Mouse (Mus musculus) intestine, embryonic 14.5 days (tissue): ENCODE measurements around the gene Btg1. TPM values are rescaled to one million over a fixed set of nuclear protein-coding genes. Genes with fewer than 3 reads are reported as not detected.

ENCODE experiments used
- ATAC-seq: fragments of 200-750 bp; cut with Nextera tagmentation; replicated peaks from 2 replicates; pipeline ENCODE4 v1.8.0; 2017; ENCODE audit warnings: low read depth, moderate number of reproducible peaks, moderate TSS enrichment, moderate library complexity; ENCODE audit not compliant: low FRiP score, low TSS enrichment
- DNase-seq: peaks from one replicate; pipeline ENCODE4 v3.0.0-alpha.2; 2018; ENCODE audit warnings: low spot score
- H3K27ac ChIP-seq: fragments of 300-500 bp; sonication (generic); 2 replicates; pipeline ENCODE4 v1.5.1; 2014; ENCODE audit warnings: low read depth, mild to moderate bottlenecking, control low read depth
- H3K27me3 ChIP-seq: fragments of 300-500 bp; sonication (generic); replicated peaks from 2 replicates; pipeline ENCODE4 v1.6.1; 2014; ENCODE audit warnings: low read length, control low read depth; ENCODE audit not compliant: control insufficient read depth, insufficient read depth
- H3K36me3 ChIP-seq: fragments of 300-500 bp; sonication (generic); 2 replicates; pipeline ENCODE4 v1.6.1; 2014; ENCODE audit warnings: low read length, control low read depth; ENCODE audit not compliant: control insufficient read depth, insufficient read depth
- H3K4me1 ChIP-seq: fragments of 300-500 bp; sonication (generic); replicated peaks from 2 replicates; pipeline ENCODE4 v1.6.1; 2014; ENCODE audit warnings: low read length, control low read depth, mixed read lengths; ENCODE audit not compliant: control insufficient read depth, insufficient read depth
- H3K4me2 ChIP-seq: fragments of 300-500 bp; sonication (generic); 2 replicates; pipeline ENCODE4 v1.6.1; 2014; ENCODE audit warnings: low read length
- H3K4me3 ChIP-seq: fragments of 300-500 bp; sonication (generic); 2 replicates; pipeline ENCODE4 v1.5.1; 2014; ENCODE audit warnings: low read depth, low read length, control low read depth, mixed read lengths
- H3K9ac ChIP-seq: fragments of 300-500 bp; sonication (generic); 2 replicates; pipeline ENCODE4 v1.6.1; 2014; ENCODE audit warnings: mild to moderate bottlenecking, low read length
- H3K9me3 ChIP-seq: fragments of 300-500 bp; sonication (generic); 2 replicates; pipeline ENCODE4 v1.6.1; 2016; ENCODE audit warnings: low read length, control low read depth; ENCODE audit not compliant: control insufficient read depth
- WGBS: fragments of 180-500 bp; shearing (Covaris S2); extraction: QIAGEN DNeasy Blood & Tissue Kit; methylation state at CpG from one replicate; pipeline ENCODE4 v1.1.7; 2014; 5-methylcytosine and 5-hydroxymethylcytosine counted together
- polyA plus RNA-seq: library from polyadenylated mRNA; unstranded; fragments of >200 nt; fragmentation: Nextera tagmentation; extraction: Ambion mirVana; gene quantifications from 2 replicates; pipeline ENCODE4 v1.2.1, GENCODE M21; 2014

Gene Btg1
- polyA plus RNA-seq, 1 experiment from 2014 or later = 82.6 TPM

DNA sequence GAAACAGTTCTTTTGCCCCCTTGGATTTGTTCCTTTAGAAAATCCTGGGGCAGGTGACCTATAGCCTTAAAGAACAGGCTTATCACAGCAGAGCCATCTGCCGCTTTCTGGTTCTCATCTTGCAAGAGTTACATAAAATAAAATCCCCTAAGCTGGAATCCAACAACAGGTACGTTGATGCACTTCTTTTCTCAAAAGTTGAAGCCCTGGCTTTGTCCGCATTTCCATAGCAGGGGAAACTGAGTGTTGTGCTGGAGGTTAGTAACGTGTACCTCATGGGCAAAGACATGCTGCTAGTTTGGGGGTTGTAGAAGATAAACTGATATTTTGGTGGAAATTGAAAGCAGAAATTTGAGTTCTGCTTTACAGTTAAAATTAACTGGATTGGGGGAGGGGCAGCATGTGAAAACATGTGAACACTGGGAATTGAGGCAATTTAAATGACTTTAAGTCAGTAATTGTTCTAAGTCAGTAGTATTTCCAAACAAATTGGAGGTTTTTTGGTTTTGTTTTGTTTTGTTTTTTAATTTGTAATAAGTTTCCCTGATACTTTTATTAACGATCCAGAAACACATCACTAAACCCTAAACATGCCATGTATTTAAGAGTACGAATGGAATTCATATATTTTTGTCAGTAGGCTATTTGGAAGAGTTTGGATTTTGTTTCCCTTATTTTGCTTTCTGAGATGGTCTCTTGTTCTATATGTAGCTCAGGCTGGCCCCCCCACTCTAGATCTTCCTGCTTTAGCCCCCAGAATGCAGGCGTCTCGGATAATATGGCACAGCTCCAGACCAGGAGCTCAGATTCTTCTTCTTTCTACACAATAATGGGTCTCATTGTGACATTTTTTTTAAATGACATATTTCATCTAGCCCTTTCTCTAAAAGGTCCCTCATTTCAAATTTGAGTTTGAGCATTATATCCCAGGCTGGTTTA, 3.4 kb downstream of the Btg1 start:
- Histone ChIP-seq H3K9me3 (no peaks in the 10 kb centered on the region), H3K9ac (peak overlapping the region; percentile 69), H3K4me2 (peak overlapping the region; percentile 89), H3K36me3 (peaks cover 43% of the 10 kb centered on the region), H3K4me3 (peak overlapping the region; percentile 60), H3K4me1 (peaks cover 23% of the 10 kb centered on the region), H3K27me3 (no peaks in the 10 kb centered on the region), H3K27ac (peak overlapping the region; percentile 54; the same call in 1 of the 2 replicates)
- ATAC-seq (no peak), DNase-seq (peak; percentile 69)
- WGBS = 29% methylated on average over 8 of the region's 8 CpGs

DNA sequence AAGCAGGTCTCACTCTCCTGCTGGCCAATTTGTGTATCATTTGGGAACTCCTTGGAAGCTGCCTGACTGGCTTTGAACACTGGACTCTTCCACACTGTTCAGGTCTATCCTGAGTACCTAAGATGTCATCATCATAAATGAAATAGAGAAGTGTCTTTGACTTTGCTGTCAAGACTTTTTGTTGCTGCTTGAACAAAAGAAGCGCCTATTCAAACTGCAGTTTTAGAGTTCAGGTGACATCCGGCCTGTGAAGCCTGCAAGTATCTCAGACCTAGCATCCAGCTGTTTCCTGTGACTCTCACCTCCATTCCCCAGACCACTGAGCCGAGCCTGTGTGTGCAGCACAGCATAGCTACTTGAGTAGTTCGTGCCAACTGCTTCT, 4.1 kb downstream of the Btg1 start:
- Histone ChIP-seq H3K27me3 (no peaks in the 10 kb centered on the region), H3K4me1 (peaks cover 27% of the 10 kb centered on the region), H3K9me3 (no peaks in the 10 kb centered on the region), H3K4me2 (peak overlapping the region; percentile 89), H3K36me3 (peaks cover 43% of the 10 kb centered on the region), H3K27ac (peak overlapping the region; percentile 34; the same call in 1 of the 2 replicates), H3K4me3 (peak overlapping the region; percentile 60), H3K9ac (peak overlapping the region; percentile 69)
- 17% methylated on average over 4 of the region's 4 CpGs for WGBS
- DNase-seq = peak; percentile 66
- ATAC-seq = no peak

DNA sequence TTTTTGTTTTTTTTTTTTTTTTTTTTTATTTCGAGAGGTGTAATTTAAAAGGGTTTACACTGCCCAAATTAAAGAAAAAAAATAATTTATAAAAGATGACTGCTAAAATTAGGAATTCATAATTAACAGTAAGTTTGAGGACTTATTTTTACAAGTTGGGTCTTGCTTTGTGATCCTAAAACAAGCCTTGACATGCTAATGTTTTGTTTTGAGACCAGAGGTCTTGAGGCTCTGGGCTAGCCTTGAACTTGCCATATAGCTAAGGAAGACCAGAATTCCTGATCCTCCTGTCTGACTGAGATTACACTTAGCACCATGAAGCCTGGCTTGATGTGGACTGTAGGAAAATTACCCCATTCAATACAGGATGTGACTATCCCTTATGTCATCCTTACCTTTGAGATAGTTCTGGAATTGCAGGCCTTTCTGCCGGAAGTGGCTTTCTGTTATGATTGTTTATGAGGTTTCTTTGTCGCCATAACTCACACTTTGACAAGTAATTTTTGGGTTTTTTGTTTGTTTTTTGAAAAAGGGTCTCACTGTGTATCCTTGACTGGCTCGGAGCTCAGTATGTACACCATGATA, 4.6 kb downstream of the Btg1 start:
- WGBS = 52% methylated on average over 4 of the region's 4 CpGs
- no peak for DNase-seq
- Histone ChIP-seq H3K9ac (peak overlapping the region; percentile 39; the same call in 1 of the 2 replicates), H3K9me3 (no peaks in the 10 kb centered on the region), H3K36me3 (peaks cover 43% of the 10 kb centered on the region), H3K4me1 (peaks cover 27% of the 10 kb centered on the region), H3K27ac (peak overlapping the region; percentile 38; the same call in 1 of the 2 replicates), H3K4me2 (peak overlapping the region; percentile 89), H3K27me3 (no peaks in the 10 kb centered on the region), H3K4me3 (peak overlapping the region; percentile 60)
- no peak for ATAC-seq

- WGBS = 51% methylated on average over 13 of the region's 13 CpGs
- no peak for ATAC-seq
- no peak for DNase-seq
- H3K9me3 ChIP-seq = no peaks in the 10 kb centered on the region
- H3K27ac ChIP-seq = peak overlapping the region; percentile 38; the same call in 1 of the 2 replicates
- peak overlapping the region; percentile 89 for H3K4me2 ChIP-seq
- H3K27me3 ChIP-seq = no peaks in the 10 kb centered on the region
- H3K4me3 ChIP-seq = peak overlapping the region; percentile 60
- peaks cover 27% of the 10 kb centered on the region for H3K4me1 ChIP-seq
- peaks cover 45% of the 10 kb centered on the region for H3K36me3 ChIP-seq
- H3K9ac ChIP-seq = peak overlapping the region; percentile 39
Observed at GRCm38 (mm10) chr10:96621980-96622645, 5.3 kb downstream of the Btg1 start.

DNA sequence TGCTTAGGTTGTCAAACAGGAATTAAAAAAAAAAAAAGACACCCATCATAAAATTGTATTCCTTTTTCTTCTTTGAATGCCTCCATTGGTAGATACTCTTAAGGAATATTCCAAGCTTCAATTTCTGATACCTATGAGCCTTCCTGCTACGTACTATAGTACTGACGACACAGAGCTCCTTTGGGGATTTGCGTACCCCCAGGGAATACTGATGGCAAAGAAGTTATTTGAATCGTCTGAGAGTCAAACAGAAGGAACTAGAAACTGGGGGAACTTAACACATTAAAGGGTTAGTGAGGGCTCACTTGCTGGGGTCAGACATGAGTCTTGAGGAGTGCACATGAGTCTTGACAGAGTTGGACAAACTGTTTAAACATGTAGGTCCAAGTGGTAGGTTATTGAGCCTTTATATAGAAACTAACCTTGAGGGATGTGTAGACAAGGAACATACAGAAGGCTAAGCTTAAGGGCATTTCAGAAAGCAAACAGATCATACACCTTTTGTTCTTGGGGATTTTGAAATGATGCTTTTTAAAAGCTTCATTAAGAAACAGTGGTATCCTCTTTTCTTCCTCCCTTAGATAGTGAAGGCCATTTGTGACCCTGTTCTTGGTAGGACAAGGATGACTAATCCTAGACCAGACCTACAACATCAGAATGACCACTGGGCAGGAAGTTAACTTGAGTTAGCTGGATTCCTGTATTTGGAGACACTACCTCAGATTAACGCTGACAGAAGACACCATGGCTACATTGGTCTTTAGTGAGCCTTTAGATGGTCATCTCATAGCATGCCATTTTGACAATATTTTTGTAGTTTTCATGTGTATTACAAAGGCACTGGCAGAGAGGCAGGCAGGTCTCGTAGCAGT, 6.2 kb downstream of the Btg1 start:
- Histone ChIP-seq H3K9ac (no peak overlapping the region), H3K27me3 (no peaks in the 10 kb centered on the region), H3K4me1 (peaks cover 27% of the 10 kb centered on the region), H3K27ac (no peak overlapping the region), H3K36me3 (peaks cover 51% of the 10 kb centered on the region), H3K4me3 (peak overlapping the region; percentile 60; the same call in 1 of the 2 replicates), H3K9me3 (no peaks in the 10 kb centered on the region), H3K4me2 (peak overlapping the region; percentile 89)
- DNase-seq (no peak), ATAC-seq (no peak)
- 82% methylated on average over 6 of the region's 6 CpGs for WGBS

DNA sequence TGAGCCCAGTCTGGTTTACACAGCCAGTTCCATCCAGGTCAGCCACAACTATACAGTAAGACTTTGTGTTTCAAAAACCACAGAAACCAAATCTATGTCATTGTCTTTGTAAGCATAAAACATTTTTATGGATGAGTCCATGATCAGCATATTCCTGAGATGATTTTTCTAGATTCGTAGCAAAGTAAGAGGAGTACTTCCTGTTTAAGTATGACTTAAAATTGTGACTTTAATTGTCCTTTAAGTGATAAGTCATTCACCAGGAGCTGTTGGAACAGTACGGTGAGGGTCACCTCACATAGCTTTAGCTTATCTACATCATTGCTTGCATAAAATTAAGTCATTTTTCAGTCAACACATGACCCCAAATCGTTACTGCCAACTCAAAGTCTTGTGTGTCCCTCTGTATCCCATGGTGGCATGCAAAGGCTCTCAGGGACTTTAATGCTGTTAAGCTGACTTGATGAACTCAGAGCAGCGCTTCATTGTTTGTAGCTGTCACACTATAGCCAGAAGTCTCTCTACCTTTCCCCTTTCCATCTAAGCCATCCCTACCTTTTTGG, 6.9 kb downstream of the Btg1 start:
- Histone ChIP-seq H3K4me1 (peaks cover 27% of the 10 kb centered on the region), H3K9ac (no peak overlapping the region), H3K27me3 (no peaks in the 10 kb centered on the region), H3K27ac (no peak overlapping the region), H3K4me3 (no peak overlapping the region), H3K4me2 (no peak overlapping the region), H3K9me3 (no peaks in the 10 kb centered on the region), H3K36me3 (peaks cover 53% of the 10 kb centered on the region)
- WGBS = 83% methylated on average over 4 of the region's 4 CpGs
- no peak for DNase-seq
- ATAC-seq = no peak

DNA sequence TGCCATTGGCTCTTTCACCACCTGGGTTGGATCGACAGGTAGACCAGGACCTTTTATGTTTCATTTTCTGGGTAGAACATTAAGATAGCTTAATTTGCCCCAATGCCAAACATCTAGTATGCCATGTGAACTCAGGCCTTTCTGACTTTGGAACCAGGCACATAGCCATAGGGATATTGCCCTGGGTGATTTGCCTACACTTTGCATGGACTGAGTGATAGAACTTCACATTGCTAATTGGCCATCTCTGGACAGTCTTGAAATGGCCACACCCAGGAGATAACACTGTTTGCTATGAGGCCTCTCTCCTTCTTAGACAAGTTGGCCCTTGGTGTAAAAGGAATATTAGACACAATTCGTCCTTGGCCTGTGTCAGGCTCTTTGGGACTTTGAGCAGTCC, 7.6 kb downstream of the Btg1 start:
- Histone ChIP-seq H3K27ac (no peak overlapping the region), H3K27me3 (no peaks in the 10 kb centered on the region), H3K4me3 (no peak overlapping the region), H3K9ac (no peak overlapping the region), H3K4me1 (peaks cover 27% of the 10 kb centered on the region), H3K4me2 (no peak overlapping the region), H3K9me3 (no peaks in the 10 kb centered on the region), H3K36me3 (peaks cover 60% of the 10 kb centered on the region)
- 84% methylated on average over 2 of the region's 2 CpGs for WGBS
- DNase-seq = no peak
- ATAC-seq = no peak
